Mouse (Mus musculus): ENCODE measurements around the gene Bloc1s3. TPM values are rescaled to one million over a fixed set of nuclear protein-coding genes. Genes with fewer than 3 reads are reported as not detected.

The Bloc1s3 gene
- polyA plus RNA-seq, 1 experiment: 7.8 TPM

GRCm38 (mm10) chr7:19498326-19498725 lies 9.8 kb downstream of the Bloc1s3 start:
- Histone ChIP-seq H3K36me3 (ENCODE audit: control insufficient read depth, insufficient read depth) (no peaks in the 10 kb centered on the region), H3K79me2 (ENCODE audit: control insufficient read depth, insufficient read depth) (no peaks in the 10 kb centered on the region), H3K27me3 (ENCODE audit: control insufficient read depth, insufficient read depth, insufficient read length) (peaks cover 29% of the 10 kb centered on the region), H3ac (ENCODE audit: control insufficient read depth, insufficient read length) (no peak overlapping the region), H3K4me2 (ENCODE audit: low read depth) (no peak overlapping the region), H3K4me3 (no peak overlapping the region)
- TF ChIP-seq E2F4 (IDR thresholded peaks at IDR 0.05; ENCODE audit: insufficient read depth) (no peak), REST (IDR thresholded peaks at IDR 0.05; ENCODE audit: insufficient read depth, insufficient read length) (no peak), MYOD1 (IDR thresholded peaks at IDR 0.05; ENCODE audit: control insufficient read depth in 1 of 3, insufficient read length in 2 of 3, low read depth in 2 of 3) (no peak), CEBPB (IDR thresholded peaks at IDR 0.05; ENCODE audit: insufficient read depth, poor library complexity, severe bottlenecking) (no peak), TCF12 (IDR thresholded peaks at IDR 0.05; ENCODE audit: insufficient read depth, poor library complexity, severe bottlenecking) (no peak)

DNA sequence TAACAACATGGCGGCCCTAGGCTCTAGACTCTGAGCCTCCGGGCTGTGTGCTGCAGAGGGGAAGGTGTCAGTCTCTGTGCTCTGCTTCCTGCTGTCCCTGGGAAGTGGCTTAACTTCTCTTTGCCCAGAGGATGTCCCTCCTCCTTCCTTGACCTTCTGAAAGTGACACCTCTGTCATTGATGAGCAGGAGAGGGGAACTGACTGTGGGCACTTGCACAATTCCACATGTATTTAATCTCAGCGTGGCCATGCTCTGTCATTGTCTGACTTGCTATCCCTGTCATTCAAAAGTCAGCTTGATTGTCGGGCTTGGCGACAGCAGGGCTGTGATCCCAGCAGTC lies 12.0 kb downstream of the Bloc1s3 start:
- H3ac ChIP-seq (ENCODE audit: control insufficient read depth, insufficient read length): no peak overlapping the region
- TF ChIP-seq POLR2AphosphoS2 (IDR thresholded peaks at IDR 0.05; ENCODE audit: insufficient read length, low read depth) (no peak), TCF12 (IDR thresholded peaks at IDR 0.05; ENCODE audit: insufficient read depth, poor library complexity, severe bottlenecking) (no peak), MYOG (IDR thresholded peaks at IDR 0.05; ENCODE audit: control insufficient read depth in 1 of 3, insufficient read depth in 1 of 3, insufficient read length in 2 of 3, low read depth in 2 of 3) (no peak), MYOD1 (IDR thresholded peaks at IDR 0.05; ENCODE audit: control insufficient read depth in 1 of 3, insufficient read length in 2 of 3, low read depth in 2 of 3) (no peak), SRF (IDR thresholded peaks at IDR 0.05; ENCODE audit: control insufficient read depth, insufficient read length, low read depth) (no peak), MAX (IDR thresholded peaks at IDR 0.05; ENCODE audit: low read depth) (no peak), E2F4 (IDR thresholded peaks at IDR 0.05; ENCODE audit: insufficient read depth) (no peak), CEBPB (IDR thresholded peaks at IDR 0.05; ENCODE audit: insufficient read depth, poor library complexity, severe bottlenecking) (no peak), POLR2A (IDR thresholded peaks at IDR 0.05; ENCODE audit: insufficient read length, low read depth) (no peak), TCF3 (IDR thresholded peaks at IDR 0.05; ENCODE audit: insufficient read length, low read depth) (no peak), REST (IDR thresholded peaks at IDR 0.05; ENCODE audit: insufficient read depth, insufficient read length) (no peak)
- no peaks in the 10 kb centered on the region for H3K79me2 ChIP-seq (ENCODE audit: control insufficient read depth, insufficient read depth)
- no peak overlapping the region for H3K4me2 ChIP-seq (ENCODE audit: low read depth)
- peaks cover 47% of the 10 kb centered on the region for H3K27me3 ChIP-seq (ENCODE audit: control insufficient read depth, insufficient read depth, insufficient read length)
- no peak overlapping the region for H3K4me3 ChIP-seq
- H3K36me3 ChIP-seq (ENCODE audit: control insufficient read depth, insufficient read depth): no peaks in the 10 kb centered on the region

DNA sequence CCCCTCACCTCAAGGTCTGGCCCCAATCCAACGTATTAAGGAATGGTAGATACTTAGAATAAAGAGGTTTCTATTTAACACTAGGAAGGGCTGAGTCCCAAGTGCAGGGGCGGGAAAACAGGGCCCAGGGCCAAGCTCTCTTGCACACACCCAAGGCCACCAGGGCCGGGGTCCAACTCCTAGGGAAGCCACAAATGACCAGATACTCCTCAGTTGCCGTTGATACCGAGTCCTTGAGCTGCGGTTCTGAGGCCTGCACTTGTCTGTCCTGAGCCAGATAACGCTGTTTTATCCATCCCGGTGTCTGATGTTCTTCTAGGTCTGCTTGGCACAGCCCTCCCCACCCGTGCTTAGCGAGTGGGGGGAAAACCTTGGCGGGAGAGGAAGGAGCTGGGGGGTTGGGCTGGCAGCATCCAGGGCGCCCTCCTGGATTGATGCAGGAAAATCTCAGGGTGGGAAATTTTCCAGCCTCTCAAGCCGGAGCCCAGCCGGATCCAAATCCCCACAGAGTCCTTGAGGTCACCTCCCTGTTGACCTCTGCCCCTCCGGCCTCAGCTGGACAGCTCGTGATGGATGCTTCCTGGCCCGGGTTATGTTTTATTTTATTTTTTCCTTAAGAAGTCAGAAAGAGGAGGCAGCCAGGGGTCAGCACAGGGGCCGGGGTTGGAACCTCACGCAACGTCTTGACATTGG lies 12.5 kb downstream of the Bloc1s3 start:
- Histone ChIP-seq H3K27me3 (ENCODE audit: control insufficient read depth, insufficient read depth, insufficient read length) (peaks cover 47% of the 10 kb centered on the region), H3K4me2 (ENCODE audit: low read depth) (no peak overlapping the region), H3K36me3 (ENCODE audit: control insufficient read depth, insufficient read depth) (no peaks in the 10 kb centered on the region), H3K79me2 (ENCODE audit: control insufficient read depth, insufficient read depth) (no peaks in the 10 kb centered on the region), H3K4me3 (no peak overlapping the region), H3ac (ENCODE audit: control insufficient read depth, insufficient read length) (no peak overlapping the region)
- TF ChIP-seq SRF (IDR thresholded peaks at IDR 0.05; ENCODE audit: control insufficient read depth, insufficient read length, low read depth) (no peak), MAX (IDR thresholded peaks at IDR 0.05; ENCODE audit: low read depth) (no peak), POLR2AphosphoS2 (IDR thresholded peaks at IDR 0.05; ENCODE audit: insufficient read length, low read depth) (no peak), CEBPB (IDR thresholded peaks at IDR 0.05; ENCODE audit: insufficient read depth, poor library complexity, severe bottlenecking) (no peak), USF1 (IDR thresholded peaks at IDR 0.05; ENCODE audit: low read depth) (no peak), E2F4 (IDR thresholded peaks at IDR 0.05; ENCODE audit: insufficient read depth) (no peak), MYOD1 (IDR thresholded peaks at IDR 0.05; ENCODE audit: control insufficient read depth in 1 of 3, insufficient read length in 2 of 3, low read depth in 2 of 3) (no peak), TCF3 (IDR thresholded peaks at IDR 0.05; ENCODE audit: insufficient read length, low read depth) (no peak), TCF12 (IDR thresholded peaks at IDR 0.05; ENCODE audit: insufficient read depth, poor library complexity, severe bottlenecking) (no peak)

- Histone ChIP-seq H3ac (ENCODE audit: control insufficient read depth, insufficient read length) (no peak overlapping the region), H3K4me2 (ENCODE audit: low read depth) (no peak overlapping the region), H3K36me3 (ENCODE audit: control insufficient read depth, insufficient read depth) (no peaks in the 10 kb centered on the region), H3K79me2 (ENCODE audit: control insufficient read depth, insufficient read depth) (no peaks in the 10 kb centered on the region), H3K27me3 (ENCODE audit: control insufficient read depth, insufficient read depth, insufficient read length) (peaks cover 48% of the 10 kb centered on the region), H3K4me3 (no peak overlapping the region)
- no peak for TF ChIP-seq E2F4 (IDR thresholded peaks at IDR 0.05; ENCODE audit: insufficient read depth)
- TF ChIP-seq MAX (IDR thresholded peaks at IDR 0.05; ENCODE audit: low read depth): no peak
- TF ChIP-seq USF1 (IDR thresholded peaks at IDR 0.05; ENCODE audit: low read depth): no peak
- no peak for TF ChIP-seq TCF12 (IDR thresholded peaks at IDR 0.05; ENCODE audit: insufficient read depth, poor library complexity, severe bottlenecking)
- no peak for TF ChIP-seq TCF3 (IDR thresholded peaks at IDR 0.05; ENCODE audit: insufficient read length, low read depth)
- TF ChIP-seq POLR2A (IDR thresholded peaks at IDR 0.05; ENCODE audit: insufficient read length, low read depth): no peak
Measured at GRCm38 (mm10) chr7:19494751-19495474, 13.3 kb downstream of the Bloc1s3 start.

GRCm38 (mm10) chr7:19491731-19492130 lies 16.4 kb downstream of the Bloc1s3 start:
- peaks cover 67% of the 10 kb centered on the region for H3K27me3 ChIP-seq (ENCODE audit: control insufficient read depth, insufficient read depth, insufficient read length)
- no peak overlapping the region for H3K4me3 ChIP-seq
- H3K4me2 ChIP-seq (ENCODE audit: low read depth): no peak overlapping the region

More at GRCm38 (mm10) chr7:19491731-19492130, 16.4 kb downstream of the Bloc1s3 start:
- no peaks in the 10 kb centered on the region for H3K36me3 ChIP-seq (ENCODE audit: control insufficient read depth, insufficient read depth)
- no peaks in the 10 kb centered on the region for H3K79me2 ChIP-seq (ENCODE audit: control insufficient read depth, insufficient read depth)
- no peak overlapping the region for H3ac ChIP-seq (ENCODE audit: control insufficient read depth, insufficient read length)
- no peak for TF ChIP-seq MYOD1 (IDR thresholded peaks at IDR 0.05; ENCODE audit: control insufficient read depth in 1 of 3, insufficient read length in 2 of 3, low read depth in 2 of 3)
- TF ChIP-seq SRF (IDR thresholded peaks at IDR 0.05; ENCODE audit: control insufficient read depth, insufficient read length, low read depth): no peak
- no peak for TF ChIP-seq E2F4 (IDR thresholded peaks at IDR 0.05; ENCODE audit: insufficient read depth)
- TF ChIP-seq MAX (IDR thresholded peaks at IDR 0.05; ENCODE audit: low read depth): no peak
- no peak for TF ChIP-seq REST (IDR thresholded peaks at IDR 0.05; ENCODE audit: insufficient read depth, insufficient read length)
- no peak for TF ChIP-seq TCF3 (IDR thresholded peaks at IDR 0.05; ENCODE audit: insufficient read length, low read depth)
